ENCODE assay signal across 9 mouse cellular contexts in genomic region chr10:126810346-126811095, GRCm38 (mm10).
DNase-seq lines count a peak whose midpoint lies in the region; ATAC-seq and TF ChIP-seq lines count a peak whose summit lies in the region.
"Had no signal": no experiment of that assay in that cellular context is flagged by ENCODE, and none has a peak within 500 bp of the region (broad histone marks: within the 10 kb centered on the region; RNA-seq: fewer than 3 reads in every experiment).

No protein-coding gene starts in this region.

- H3K4me3 ChIP-seq in hindbrain, embryonic 12.5 days, result no peak overlapping the region
- H3K4me3 ChIP-seq in hindbrain, embryonic 11.5 days (ENCODE audit: low read depth, low read length), result no peak overlapping the region
- H3K4me3 ChIP-seq in ES-Bruce4 (ENCODE audit: low read depth, low read length), result no peak overlapping the region
- H3K4me3 ChIP-seq in embryonic facial prominence, embryonic 13.5 days, result peak overlapping the region; percentile 33

- no peak overlapping the region for H3K9ac ChIP-seq in hindbrain, embryonic 12.5 days
- H3K9ac ChIP-seq in hindbrain, embryonic 11.5 days (ENCODE audit: low read depth, low read length), result no peak overlapping the region
- no peak overlapping the region for H3K9ac ChIP-seq in ES-Bruce4 (ENCODE audit: low read depth, poor library complexity, severe bottlenecking)
- H3K9ac ChIP-seq in embryonic facial prominence, embryonic 13.5 days, result no peak overlapping the region

- TF ChIP-seq POLR2A in ES-Bruce4 (IDR thresholded peaks at IDR 0.05; ENCODE audit: insufficient read depth, low read length), result no peak

- no peaks in the 10 kb centered on the region for H3K9me3 ChIP-seq in hindbrain, embryonic 12.5 days (replicated peaks)
- no peaks in the 10 kb centered on the region for H3K9me3 ChIP-seq in hindbrain, embryonic 11.5 days (ENCODE audit: control insufficient read depth, low read length)
- H3K9me3 ChIP-seq in ES-Bruce4 (replicated peaks; ENCODE audit: control insufficient read depth, insufficient read depth, low read length, poor library complexity, severe bottlenecking), result no peaks in the 10 kb centered on the region
- no peaks in the 10 kb centered on the region for H3K9me3 ChIP-seq in embryonic facial prominence, embryonic 13.5 days

- peak; percentile 49 for TF ChIP-seq CTCF in ES-Bruce4 (IDR thresholded peaks at IDR 0.05; ENCODE audit: low read depth, low read length)

- 85% methylated on average over 11 of the region's 11 CpGs for WGBS in hindbrain, embryonic 12.5 days
- whole genome bisulfite sequencing in hindbrain, embryonic 11.5 days, result 82% methylated on average over 11 of the region's 11 CpGs
- WGBS in embryonic facial prominence, embryonic 13.5 days, result 64% methylated on average over 11 of the region's 11 CpGs

- H3K27me3 ChIP-seq in hindbrain, embryonic 12.5 days, result no peaks in the 10 kb centered on the region
- H3K27me3 ChIP-seq in hindbrain, embryonic 11.5 days (ENCODE audit: control insufficient read depth, insufficient read depth, low read length), result no peaks in the 10 kb centered on the region
- no peaks in the 10 kb centered on the region for H3K27me3 ChIP-seq in ES-Bruce4 (ENCODE audit: control insufficient read depth, insufficient read depth, low read length, poor library complexity, severe bottlenecking)
- no peaks in the 10 kb centered on the region for H3K27me3 ChIP-seq in embryonic facial prominence, embryonic 13.5 days

- H3K36me3 ChIP-seq in hindbrain, embryonic 12.5 days, result no peaks in the 10 kb centered on the region
- H3K36me3 ChIP-seq in hindbrain, embryonic 11.5 days (ENCODE audit: control insufficient read depth, insufficient read depth, low read length), result no peaks in the 10 kb centered on the region
- H3K36me3 ChIP-seq in ES-Bruce4 (ENCODE audit: control insufficient read depth, insufficient read depth, low read length, poor library complexity, severe bottlenecking), result no peaks in the 10 kb centered on the region
- no peaks in the 10 kb centered on the region for H3K36me3 ChIP-seq in embryonic facial prominence, embryonic 13.5 days

- no peak for ATAC-seq in hindbrain, embryonic 12.5 days (ENCODE audit: low FRiP score)
- ATAC-seq in hindbrain, embryonic 11.5 days (ENCODE audit: low FRiP score), result no peak
- no peak for ATAC-seq in embryonic facial prominence, embryonic 13.5 days (ENCODE audit: insufficient number of reproducible peaks, insufficient read depth, low FRiP score, low TSS enrichment, low read depth)
- ATAC-seq: Patski had no signal

- 0 out of 2 replicates have a peak, but pooled peaks cover 3% of the 10 kb centered on the region for H3K4me1 ChIP-seq in hindbrain, embryonic 12.5 days
- no peaks in the 10 kb centered on the region for H3K4me1 ChIP-seq in hindbrain, embryonic 11.5 days (replicated peaks; ENCODE audit: control insufficient read depth, insufficient read depth, low read length)
- H3K4me1 ChIP-seq in ES-Bruce4 (ENCODE audit: control insufficient read depth, insufficient read depth, low read length), result no peaks in the 10 kb centered on the region
- H3K4me1 ChIP-seq in embryonic facial prominence, embryonic 13.5 days, result 0 out of 2 replicates have a peak, but pooled peaks cover 13% of the 10 kb centered on the region

- H3K27ac ChIP-seq in hindbrain, embryonic 12.5 days, result no peak overlapping the region
- H3K27ac ChIP-seq in hindbrain, embryonic 11.5 days (ENCODE audit: low read depth, low read length), result no peak overlapping the region
- H3K27ac ChIP-seq in ES-Bruce4 (ENCODE audit: insufficient read depth, low read length), result no peak overlapping the region
- H3K27ac ChIP-seq in embryonic facial prominence, embryonic 13.5 days, result no peak overlapping the region

- peak overlapping the region; percentile 42; the same call in 1 of the 2 replicates for H3K4me2 ChIP-seq in hindbrain, embryonic 12.5 days (replicated peaks)
- H3K4me2 ChIP-seq in hindbrain, embryonic 11.5 days (replicated peaks; ENCODE audit: low read depth, low read length), result no peak overlapping the region
- peak overlapping the region; percentile 55 for H3K4me2 ChIP-seq in embryonic facial prominence, embryonic 13.5 days

- DNase-seq in hindbrain, embryonic 11.5 days (ENCODE audit: low spot score), result no peak
- peak; percentile 51 to 54 for DNase-seq in kidney, postnatal 25 days
- no peak for DNase-seq in yolk sac, embryonic 10.5 days (ENCODE audit: low spot score)
- no peak for DNase-seq in urinary bladder, postnatal 36 days (ENCODE audit: low spot score in 2 of 2)
- DNase-seq in spleen, postnatal 14 days (ENCODE audit: low spot score in 2 of 2), result no peak

- no peak for TF ChIP-seq EP300 in ES-Bruce4 (IDR thresholded peaks at IDR 0.05; ENCODE audit: insufficient read depth, low read depth, low read length)

Comparison
In these comparisons a context has a peak if more than half of its experiments do, and no peak if none do; other contexts are left out.
1. DNase-seq: peak in kidney, postnatal 25 days (2 of 2); none in hindbrain, embryonic 11.5 days (single experiment), yolk sac, embryonic 10.5 days (single experiment), urinary bladder, postnatal 36 days (0 of 2) and spleen, postnatal 14 days (0 of 2).